Mouse (Mus musculus) testis, postnatal 10 days (tissue): Measurements from ENCODE around the gene Olfr1257.
"Not testable (repeated sequence)": the region's sequence is repeated elsewhere in the genome, so short reads cannot be mapped to it uniquely, and the experiment has no call there.

Source experiments
- DNase-seq: peaks from one replicate; pipeline ENCODE4 v3.0.0; 2021; ENCODE audit warnings: low spot score

The Olfr1257 gene

GRCm38 (mm10) chr2:89878137-89878536 lies at the start of gene Olfr1257:
TSS of gene Olfr1257 (plus strand) at chr2:89878437.
- DNase-seq, result no peak

- DNase-seq, result no peak
These were observed 36.8 kb upstream of the Olfr1257 start, which contains the start of gene Olfr1256 for GRCm38 (mm10) chr2:89841455-89841854. TSS of gene Olfr1256 (minus strand) at chr2:89841555.

GRCm38 (mm10) chr2:89848105-89848504 lies 30.1 kb upstream of the Olfr1257 start, which contains the start of gene Olfr48:
TSS of gene Olfr48 (minus strand) at chr2:89848205.
- no peak for DNase-seq

- DNase-seq, result no peak
These were observed 29.0 kb upstream of the Olfr1257 start for GRCm38 (mm10) chr2:89849230-89849629.

GRCm38 (mm10) chr2:89912616-89913015 lies 34.4 kb downstream of the Olfr1257 start:
- DNase-seq, result not testable (repeated sequence)

GRCm38 (mm10) chr2:89927009-89927408 lies 48.8 kb downstream of the Olfr1257 start, which contains the start of gene Olfr1258:
TSS of gene Olfr1258 (plus strand) at chr2:89927309.
- no peak for DNase-seq
